In the genomic region with DNA sequence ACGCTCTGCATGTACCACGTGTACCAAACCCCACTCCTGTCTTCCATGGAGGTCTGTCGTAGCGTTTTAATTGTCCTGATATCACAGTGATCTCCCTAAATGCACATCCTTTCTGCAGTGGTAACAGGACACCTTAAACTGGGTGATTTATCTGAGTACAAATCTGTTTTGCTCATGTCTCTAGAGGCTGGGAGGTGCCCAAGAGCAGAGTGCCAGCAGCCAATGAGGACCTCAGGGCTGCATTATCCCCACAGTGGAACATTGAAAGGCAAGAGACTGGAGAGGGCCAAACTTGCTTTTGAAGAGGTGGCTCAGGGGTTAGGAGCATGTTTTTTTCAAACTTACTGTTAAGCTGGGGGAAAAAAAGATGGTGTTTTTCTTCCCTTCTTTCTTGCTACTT, we compare ENCODE assay signal across 14 mouse cellular contexts.
"Had no signal": no experiment of that assay in that cellular context is flagged by ENCODE, and none has a peak within 500 bp of the region (broad histone marks: within the 10 kb centered on the region; RNA-seq: fewer than 3 reads in every experiment).

No protein-coding gene starts in this region.

- H3K9ac ChIP-seq: liver, embryonic 13.5 days; liver, postnatal 0 days; lung, embryonic 15.5 days; midbrain, embryonic 15.5 days; neural tube, embryonic 12.5 days had no signal

- H3K27me3 ChIP-seq: liver, embryonic 13.5 days; lung, embryonic 15.5 days; megakaryocyte, embryonic 14.5 days; midbrain, embryonic 15.5 days; neural tube, embryonic 12.5 days had no signal

- ATAC-seq: liver, postnatal 0 days; midbrain, embryonic 15.5 days had no signal

- H3K27ac ChIP-seq: left cerebral cortex, adult 2 months; liver, embryonic 13.5 days; lung, embryonic 15.5 days; macrophage; midbrain, embryonic 15.5 days; neural tube, embryonic 12.5 days; stomach, postnatal 0 days had no signal

- H3K36me3 ChIP-seq: liver, embryonic 13.5 days; lung, embryonic 15.5 days; midbrain, embryonic 15.5 days; neural tube, embryonic 12.5 days had no signal

- H3K4me2 ChIP-seq: liver, embryonic 13.5 days; lung, embryonic 15.5 days; midbrain, embryonic 11.5 days; midbrain, embryonic 15.5 days; neural tube, embryonic 12.5 days had no signal

- H3K9me3 ChIP-seq: liver, embryonic 13.5 days; lung, embryonic 15.5 days; megakaryocyte, embryonic 14.5 days; midbrain, embryonic 15.5 days; neural tube, embryonic 12.5 days had no signal

- H3K4me3 ChIP-seq: left cerebral cortex, adult 2 months; liver, embryonic 13.5 days; lung, embryonic 15.5 days; megakaryocyte, embryonic 14.5 days; midbrain, embryonic 15.5 days; neural tube, embryonic 12.5 days had no signal

- H3K4me1 ChIP-seq: liver, embryonic 13.5 days; megakaryocyte, embryonic 14.5 days; midbrain, embryonic 15.5 days; neural tube, embryonic 12.5 days had no signal

- DNase-seq: kidney, postnatal 25 days; liver; liver, embryonic 13.5 days; liver, postnatal 0 days; lung, postnatal 14 days; thymus, postnatal 4 days had no signal
